Mouse (Mus musculus) mouse trophoblast stem cell (cell line): Measurements from ENCODE around the gene Nt5c1a.

Source experiments
- in situ Hi-C, 2 experiments: fragments of 300-500 bp; cut with MseI, MboI; formaldehyde crosslinking; loops; 2 replicates in 1 of 2; 3 replicates in 1 of 2; pipeline ENCODE4 v1.15.1; 2025

Gene Nt5c1a

GRCm38 (mm10) chr4:123246651-123247050 lies 45.3 kb downstream of the Nt5c1a start:
- in situ Hi-C loops = no loop called here

GRCm38 (mm10) chr4:123247147-123247880 lies 46.0 kb downstream of the Nt5c1a start:
- in situ Hi-C loops = no loop called here

- in situ Hi-C loops = no loop called here
These were observed 47.8 kb downstream of the Nt5c1a start for GRCm38 (mm10) chr4:123248971-123249567.

- in situ Hi-C loops = loop anchor here (5.0 to 10.0 kb wide), 2 partner anchors 35 to 97 kb away; no protein-coding TSS in a partner anchor
These were observed 50.9 kb downstream of the Nt5c1a start for GRCm38 (mm10) chr4:123252214-123252613.

- in situ Hi-C loops = loop anchor here (5.0 to 10.0 kb wide), 3 partner anchors 32 to 100 kb away; no protein-coding TSS in a partner anchor
These were observed 53.3 kb downstream of the Nt5c1a start for GRCm38 (mm10) chr4:123254617-123255016.

- in situ Hi-C loops = no loop called here
These were observed 58.9 kb downstream of the Nt5c1a start for GRCm38 (mm10) chr4:123260071-123260746.

- in situ Hi-C loops = no loop called here
These were observed 60.6 kb downstream of the Nt5c1a start, which contains the start of gene Pabpc4 for GRCm38 (mm10) chr4:123261721-123262401. Gene Pabpc4, plus strand, starts transcription at chr4:123262351.
